Mouse (Mus musculus): ENCODE data around the gene Il27. TPM values are rescaled to one million over a fixed set of nuclear protein-coding genes. Genes with fewer than 3 reads are reported as not detected.

The Il27 gene
- total and polyA plus RNA-seq, 2 experiments from 2014 or later: not detected

- H3K9me3 ChIP-seq (ENCODE audit: low read length): no peaks in the 10 kb centered on the region
- H3K4me2 ChIP-seq (ENCODE audit: low read depth, low read length, poor library complexity, severe bottlenecking): no peak overlapping the region
- H3K4me1 ChIP-seq (ENCODE audit: insufficient read depth, low read length): no peaks in the 10 kb centered on the region
- 55% methylated on average over 6 of the region's 6 CpGs for WGBS
- no peak for TF ChIP-seq CTCF (IDR thresholded peaks at IDR 0.05)
- peak; percentile 55 for DNase-seq (ENCODE audit: low spot score)
- H3K27ac ChIP-seq (ENCODE audit: low read depth, low read length): no peak overlapping the region
- H3K9ac ChIP-seq (replicated peaks; ENCODE audit: low read length, poor library complexity, severe bottlenecking): no peak overlapping the region
- H3K36me3 ChIP-seq (ENCODE audit: insufficient read depth, low read length): no peaks in the 10 kb centered on the region
- H3K27me3 ChIP-seq (ENCODE audit: insufficient read depth, low read length): no peaks in the 10 kb centered on the region
- no peak overlapping the region for H3K4me3 ChIP-seq (ENCODE audit: low read depth, low read length)
- no peak for ATAC-seq (ENCODE audit: low FRiP score)
These were observed 30.6 kb upstream of the Il27 start for GRCm38 (mm10) chr7:126625369-126625768.

GRCm38 (mm10) chr7:126624774-126625173, 30.0 kb upstream of the Il27 start:
- no peak for ATAC-seq (ENCODE audit: low FRiP score)
- Histone ChIP-seq H3K27ac (ENCODE audit: low read depth, low read length) (no peak overlapping the region), H3K4me1 (ENCODE audit: insufficient read depth, low read length) (no peaks in the 10 kb centered on the region), H3K27me3 (ENCODE audit: insufficient read depth, low read length) (no peaks in the 10 kb centered on the region), H3K4me3 (ENCODE audit: low read depth, low read length) (no peak overlapping the region), H3K36me3 (ENCODE audit: insufficient read depth, low read length) (no peaks in the 10 kb centered on the region), H3K9ac (replicated peaks; ENCODE audit: low read length, poor library complexity, severe bottlenecking) (no peak overlapping the region), H3K4me2 (ENCODE audit: low read depth, low read length, poor library complexity, severe bottlenecking) (no peak overlapping the region), H3K9me3 (ENCODE audit: low read length) (no peaks in the 10 kb centered on the region)
- TF ChIP-seq CTCF (IDR thresholded peaks at IDR 0.05): no peak
- no peak for DNase-seq (ENCODE audit: low spot score)
- 71% methylated on average over 16 of the region's 16 CpGs for WGBS

DNA sequence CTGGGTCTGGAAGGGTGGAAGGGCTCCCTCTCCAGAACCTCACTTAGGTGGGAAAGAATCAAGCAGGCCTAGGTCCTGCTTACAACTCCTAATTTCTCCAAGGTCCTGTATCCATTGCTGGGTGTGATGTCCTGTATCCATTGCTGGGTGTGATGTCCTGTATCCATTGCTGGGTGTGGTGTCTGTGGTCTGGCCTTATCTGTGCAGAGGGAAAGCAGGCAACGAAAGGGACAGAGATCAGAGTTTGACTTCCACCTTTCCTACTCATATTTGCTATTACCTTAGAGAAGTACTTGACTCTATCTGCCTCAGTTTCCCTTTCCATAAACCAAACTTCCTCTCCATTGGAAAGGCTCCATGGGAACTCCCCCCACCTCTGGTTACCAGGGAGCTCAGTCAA, 28.6 kb upstream of the Il27 start:
- no peak overlapping the region for H3K4me2 ChIP-seq (ENCODE audit: low read depth, low read length, poor library complexity, severe bottlenecking)
- H3K9me3 ChIP-seq (ENCODE audit: low read length): no peaks in the 10 kb centered on the region
- no peaks in the 10 kb centered on the region for H3K27me3 ChIP-seq (ENCODE audit: insufficient read depth, low read length)
- no peaks in the 10 kb centered on the region for H3K4me1 ChIP-seq (ENCODE audit: insufficient read depth, low read length)
- H3K27ac ChIP-seq (ENCODE audit: low read depth, low read length): no peak overlapping the region
- H3K36me3 ChIP-seq (ENCODE audit: insufficient read depth, low read length): no peaks in the 10 kb centered on the region
- TF ChIP-seq CTCF (IDR thresholded peaks at IDR 0.05): no peak
- H3K4me3 ChIP-seq (ENCODE audit: low read depth, low read length): no peak overlapping the region
- no peak for DNase-seq (ENCODE audit: low spot score)
- H3K9ac ChIP-seq (replicated peaks; ENCODE audit: low read length, poor library complexity, severe bottlenecking): no peak overlapping the region
- ATAC-seq (ENCODE audit: low FRiP score): no peak
- WGBS: 96% methylated on average over 1 of the region's 1 CpGs

- Histone ChIP-seq H3K27me3 (ENCODE audit: insufficient read depth, low read length) (no peaks in the 10 kb centered on the region), H3K36me3 (ENCODE audit: insufficient read depth, low read length) (no peaks in the 10 kb centered on the region), H3K4me3 (ENCODE audit: low read depth, low read length) (no peak overlapping the region), H3K4me2 (ENCODE audit: low read depth, low read length, poor library complexity, severe bottlenecking) (no peak overlapping the region), H3K9ac (replicated peaks; ENCODE audit: low read length, poor library complexity, severe bottlenecking) (no peak overlapping the region), H3K4me1 (ENCODE audit: insufficient read depth, low read length) (no peaks in the 10 kb centered on the region), H3K9me3 (ENCODE audit: low read length) (no peaks in the 10 kb centered on the region), H3K27ac (ENCODE audit: low read depth, low read length) (no peak overlapping the region)
- no peak for TF ChIP-seq CTCF (IDR thresholded peaks at IDR 0.05)
- WGBS: 92% methylated on average over 9 of the region's 9 CpGs
- no peak for ATAC-seq (ENCODE audit: low FRiP score)
- no peak for DNase-seq (ENCODE audit: low spot score)
These were observed 27.0 kb upstream of the Il27 start for GRCm38 (mm10) chr7:126621452-126622359.

DNA sequence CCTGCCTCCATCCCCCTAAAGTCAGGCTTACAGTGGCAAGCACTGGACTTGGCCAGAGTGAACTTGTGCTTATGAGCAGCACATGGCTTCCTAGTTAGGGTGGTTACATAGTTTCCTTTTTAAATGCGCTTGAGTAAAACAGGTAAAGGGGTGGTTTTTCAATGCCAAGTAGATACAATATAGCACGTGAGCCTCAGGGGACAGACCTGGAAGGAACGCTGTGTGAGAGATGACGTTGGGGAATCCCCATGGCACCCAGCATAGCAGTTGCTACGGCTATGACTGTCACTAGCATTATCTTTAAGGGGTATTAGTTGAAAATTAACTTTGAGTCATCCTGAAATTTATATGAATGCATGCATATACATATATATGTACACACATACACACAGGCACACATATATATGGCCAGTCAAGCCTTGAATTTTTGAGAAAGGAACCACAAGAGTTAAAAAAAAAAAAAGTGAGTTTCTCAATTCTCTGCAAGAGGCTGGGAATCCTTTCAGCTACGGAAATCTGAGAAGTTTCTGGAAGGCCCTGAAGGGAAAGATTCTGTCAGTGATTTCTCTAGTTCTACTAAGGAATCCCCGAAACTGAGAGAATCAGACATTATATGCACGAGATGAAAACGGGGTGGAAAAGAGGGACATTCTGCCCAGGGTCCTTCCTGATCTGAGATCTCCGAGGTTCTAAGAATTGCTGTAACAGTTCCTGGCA, 25.0 kb upstream of the Il27 start:
- H3K9ac ChIP-seq (replicated peaks; ENCODE audit: low read length, poor library complexity, severe bottlenecking): no peak overlapping the region
- H3K27me3 ChIP-seq (ENCODE audit: insufficient read depth, low read length): no peaks in the 10 kb centered on the region
- DNase-seq (ENCODE audit: low spot score) (no peak), ATAC-seq (ENCODE audit: low FRiP score) (no peak)
- no peak overlapping the region for H3K4me2 ChIP-seq (ENCODE audit: low read depth, low read length, poor library complexity, severe bottlenecking)
- no peak overlapping the region for H3K4me3 ChIP-seq (ENCODE audit: low read depth, low read length)
- 76% methylated on average over 10 of the region's 10 CpGs for WGBS
- H3K27ac ChIP-seq (ENCODE audit: low read depth, low read length): no peak overlapping the region
- no peaks in the 10 kb centered on the region for H3K9me3 ChIP-seq (ENCODE audit: low read length)
- no peaks in the 10 kb centered on the region for H3K36me3 ChIP-seq (ENCODE audit: insufficient read depth, low read length)
- no peaks in the 10 kb centered on the region for H3K4me1 ChIP-seq (ENCODE audit: insufficient read depth, low read length)
- TF ChIP-seq CTCF (IDR thresholded peaks at IDR 0.05): no peak

GRCm38 (mm10) chr7:126616707-126617106, 22.0 kb upstream of the Il27 start:
- no peak for ATAC-seq (ENCODE audit: low FRiP score)
- Histone ChIP-seq H3K9me3 (ENCODE audit: low read length) (no peaks in the 10 kb centered on the region), H3K4me3 (ENCODE audit: low read depth, low read length) (no peak overlapping the region), H3K27me3 (ENCODE audit: insufficient read depth, low read length) (no peaks in the 10 kb centered on the region), H3K4me2 (ENCODE audit: low read depth, low read length, poor library complexity, severe bottlenecking) (no peak overlapping the region), H3K4me1 (ENCODE audit: insufficient read depth, low read length) (no peaks in the 10 kb centered on the region), H3K36me3 (ENCODE audit: insufficient read depth, low read length) (no peaks in the 10 kb centered on the region), H3K9ac (replicated peaks; ENCODE audit: low read length, poor library complexity, severe bottlenecking) (no peak overlapping the region), H3K27ac (ENCODE audit: low read depth, low read length) (no peak overlapping the region)
- WGBS: 71% methylated on average over 3 of the region's 3 CpGs
- no peak for TF ChIP-seq CTCF (IDR thresholded peaks at IDR 0.05)
- DNase-seq (ENCODE audit: low spot score): no peak

Data from midbrain, postnatal 0 days (tissue).